Mouse (Mus musculus) spleen, adult 2 months (tissue): ENCODE measurements at regions not wholly inside any gene's neighbourhood (a gene's known extent, or its start where the extent isn't known, plus 50 kb on each side); places are given as distances from the start of the nearest gene placed in this dataset.

Experiments
- DNase-seq, 2 experiments: peaks; one replicate each; pipeline versions ENCODE4 v3.0.0 to v3.0.0-alpha.2; 2012 to 2021; ENCODE audit warnings: low spot score in 2 of 2, low read depth in 1 of 2
- H3K27ac ChIP-seq: fragments of 200-500 bp; 2 replicates; pipeline ENCODE4 v1.5.1; 2012; ENCODE audit warnings: low read length, inconsistent platforms; ENCODE audit not compliant: insufficient read depth
- H3K27me3 ChIP-seq: fragments of 200-500 bp; 2 replicates; pipeline ENCODE4 v1.6.1; 2012; ENCODE audit warnings: mild to moderate bottlenecking, moderate library complexity, low read length, inconsistent platforms; ENCODE audit not compliant: control insufficient read depth, insufficient read depth
- H3K36me3 ChIP-seq: fragments of 200-500 bp; 2 replicates; pipeline ENCODE4 v1.6.1; 2012; ENCODE audit warnings: mild to moderate bottlenecking, low read length, inconsistent platforms; ENCODE audit not compliant: control insufficient read depth, insufficient read depth
- H3K4me1 ChIP-seq: fragments of 200-500 bp; 2 replicates; pipeline ENCODE4 v1.6.1; 2011; ENCODE audit warnings: inconsistent platforms; ENCODE audit not compliant: control insufficient read depth, insufficient read depth, insufficient read length
- H3K4me3 ChIP-seq: fragments of 200-500 bp; 2 replicates; pipeline ENCODE4 v1.5.1; 2011; ENCODE audit warnings: mild to moderate bottlenecking, inconsistent platforms; ENCODE audit not compliant: insufficient read depth, insufficient read length; ENCODE audit errors: extremely low read depth
- CTCF ChIP-seq: fragments of 200-500 bp; IDR thresholded peaks from 2 replicates; pipeline ENCODE4 v1.5.1; 2011; ENCODE audit warnings: mild to moderate bottlenecking, inconsistent platforms; ENCODE audit not compliant: insufficient read depth, insufficient read length, insufficient replicate concordance; ENCODE audit errors: extremely low read depth
- POLR2A ChIP-seq: fragments of 200-500 bp; IDR thresholded peaks from 2 replicates; pipeline ENCODE4 v1.6.1; 2011; ENCODE audit warnings: low read depth, low read length, inconsistent platforms
- WGBS: fragments of 180-500 bp; shearing (Covaris S2); methylation state at CpG from one replicate; pipeline ENCODE4 v1.1.7; 2018; 5-methylcytosine and 5-hydroxymethylcytosine counted together

- DNase-seq = no peak
- no peak for TF ChIP-seq CTCF
- no peak for TF ChIP-seq POLR2A
- WGBS = 74% methylated on average over 3 of the region's 3 CpGs
- H3K4me1 ChIP-seq = no peaks in the 10 kb centered on the region
- no peak overlapping the region for H3K4me3 ChIP-seq
- H3K27ac ChIP-seq = no peak overlapping the region
- no peaks in the 10 kb centered on the region for H3K36me3 ChIP-seq
- no peaks in the 10 kb centered on the region for H3K27me3 ChIP-seq
Measured at GRCm38 (mm10) chr13:101994779-101995178, 226.8 kb upstream of the Pik3r1 start.

GRCm38 (mm10) chr13:101995529-101995928 lies 227.5 kb upstream of the Pik3r1 start:
- H3K27ac ChIP-seq = no peak overlapping the region
- DNase-seq = no peak
- H3K27me3 ChIP-seq = no peaks in the 10 kb centered on the region
- 90% methylated on average over 2 of the region's 2 CpGs for WGBS
- H3K4me1 ChIP-seq = no peaks in the 10 kb centered on the region
- no peak overlapping the region for H3K4me3 ChIP-seq
- H3K36me3 ChIP-seq = no peaks in the 10 kb centered on the region
- TF ChIP-seq POLR2A (no peak), CTCF (no peak)

- Histone ChIP-seq H3K36me3 (no peaks in the 10 kb centered on the region), H3K27me3 (no peaks in the 10 kb centered on the region), H3K4me3 (no peak overlapping the region), H3K27ac (no peak overlapping the region), H3K4me1 (no peaks in the 10 kb centered on the region)
- 48% methylated on average over 5 of the region's 5 CpGs for whole genome bisulfite sequencing
- no peak for DNase-seq
- no peak for TF ChIP-seq CTCF
- no peak for TF ChIP-seq POLR2A
Measured at GRCm38 (mm10) chr13:101996144-101996543, 228.1 kb upstream of the Pik3r1 start.

- Histone ChIP-seq H3K4me1 (no peaks in the 10 kb centered on the region), H3K27me3 (no peaks in the 10 kb centered on the region), H3K27ac (no peak overlapping the region), H3K36me3 (no peaks in the 10 kb centered on the region), H3K4me3 (no peak overlapping the region)
- WGBS = 94% methylated on average over 2 of the region's 2 CpGs
- TF ChIP-seq POLR2A (no peak), CTCF (no peak)
- DNase-seq = no peak
Measured at GRCm38 (mm10) chr13:101997415-101997814, 229.4 kb upstream of the Pik3r1 start.

- Histone ChIP-seq H3K4me3 (no peak overlapping the region), H3K27ac (no peak overlapping the region), H3K4me1 (no peaks in the 10 kb centered on the region), H3K36me3 (no peaks in the 10 kb centered on the region), H3K27me3 (no peaks in the 10 kb centered on the region)
- TF ChIP-seq CTCF = no peak
- no peak for DNase-seq
- WGBS = 91% methylated on average over 5 of the region's 5 CpGs
Measured at GRCm38 (mm10) chr13:102006565-102006964, 238.5 kb upstream of the Pik3r1 start.

GRCm38 (mm10) chr13:102011965-102012364 lies 243.9 kb upstream of the Pik3r1 start:
- Histone ChIP-seq H3K4me1 (no peaks in the 10 kb centered on the region), H3K36me3 (no peaks in the 10 kb centered on the region), H3K4me3 (no peak overlapping the region), H3K27me3 (no peaks in the 10 kb centered on the region), H3K27ac (no peak overlapping the region)
- TF ChIP-seq POLR2A (no peak), CTCF (no peak)
- WGBS = 75% methylated on average over 2 of the region's 2 CpGs
- DNase-seq = no peak

- Histone ChIP-seq H3K27ac (no peak overlapping the region), H3K4me3 (no peak overlapping the region), H3K27me3 (no peaks in the 10 kb centered on the region), H3K4me1 (no peaks in the 10 kb centered on the region), H3K36me3 (no peaks in the 10 kb centered on the region)
- TF ChIP-seq CTCF (no peak), POLR2A (no peak)
- DNase-seq = no peak
- WGBS = 87% methylated on average over 2 of the region's 2 CpGs
Measured at GRCm38 (mm10) chr13:102014514-102014913, 246.5 kb upstream of the Pik3r1 start.
